Mouse (Mus musculus) left cerebral cortex, postnatal 4 days (tissue): ENCODE data around the gene Ppcdc. TPM values are rescaled to one million over a fixed set of nuclear protein-coding genes. Genes with fewer than 3 reads are reported as not detected.
"Not testable (repeated sequence)": the region's sequence is repeated elsewhere in the genome, so short reads cannot be mapped to it uniquely, and the experiment has no call there.

ENCODE experiments used
- DNase-seq: peaks from one replicate; pipeline ENCODE4 v3.0.0-alpha.2; 2022
- intact Hi-C: fragments of 180-260 bp; cut with DNase I; formaldehyde crosslinking; loops from one replicate; pipeline ENCODE4 v1.15.1; 2025
- total RNA-seq, 2 experiments: library from RNA; stranded (reverse); gene quantifications; 2 replicates each; pipeline ENCODE4 v1.2.3; 2021

The Ppcdc gene
- total RNA-seq, 2 experiments from 2014 or later, result 12.9 to 14.6 TPM

- no peak for DNase-seq
- intact Hi-C loops, result no loop called here
These were observed 8.7 kb downstream of the Ppcdc start for GRCm38 (mm10) chr9:57431202-57431601.

- no peak for DNase-seq
- intact Hi-C loops, result no loop called here
These were observed 11.5 kb downstream of the Ppcdc start for GRCm38 (mm10) chr9:57428391-57428790.

GRCm38 (mm10) chr9:57427937-57428336, 12.0 kb downstream of the Ppcdc start:
- intact Hi-C loops, result no loop called here
- no peak for DNase-seq

- intact Hi-C loops, DNase-seq: not testable (repeated sequence)
These were observed 12.8 kb downstream of the Ppcdc start for GRCm38 (mm10) chr9:57427123-57427522.

GRCm38 (mm10) chr9:57425116-57425515, 14.8 kb downstream of the Ppcdc start:
- no peak for DNase-seq

GRCm38 (mm10) chr9:57424066-57424465, 15.9 kb downstream of the Ppcdc start:
- no peak for DNase-seq
- intact Hi-C loops, result no loop called here

More at GRCm38 (mm10) chr9:57425116-57425515, 14.8 kb downstream of the Ppcdc start:
- intact Hi-C loops, result no loop called here

GRCm38 (mm10) chr9:57421688-57422111, 18.2 kb downstream of the Ppcdc start:
- intact Hi-C loops, result no loop called here

GRCm38 (mm10) chr9:57421121-57421571, 18.8 kb downstream of the Ppcdc start:
- no peak for DNase-seq
- intact Hi-C loops, result no loop called here

More at GRCm38 (mm10) chr9:57421688-57422111, 18.2 kb downstream of the Ppcdc start:
- DNase-seq, result no peak

- peak; percentile 91 for DNase-seq
- intact Hi-C loops, result no loop called here
These were observed 19.4 kb downstream of the Ppcdc start for GRCm38 (mm10) chr9:57420321-57421120.

- no peak for DNase-seq
- intact Hi-C loops, result no loop called here
These were observed 20.2 kb downstream of the Ppcdc start for GRCm38 (mm10) chr9:57419521-57420267.

- DNase-seq, result peak; percentile 61
These were observed 22.6 kb downstream of the Ppcdc start for GRCm38 (mm10) chr9:57417341-57417740.

GRCm38 (mm10) chr9:57407120-57407905, 32.6 kb downstream of the Ppcdc start:
- intact Hi-C loops, result no loop called here
- no peak for DNase-seq

More at GRCm38 (mm10) chr9:57417341-57417740, 22.6 kb downstream of the Ppcdc start:
- intact Hi-C loops, result no loop called here

GRCm38 (mm10) chr9:57406395-57406794, 33.5 kb downstream of the Ppcdc start:
- intact Hi-C loops, result no loop called here
- DNase-seq, result no peak

GRCm38 (mm10) chr9:57404036-57404435, 35.9 kb downstream of the Ppcdc start:
- no peak for DNase-seq
- intact Hi-C loops, result no loop called here

GRCm38 (mm10) chr9:57402318-57403251, 37.3 kb downstream of the Ppcdc start:
- intact Hi-C loops, result no loop called here
- no peak for DNase-seq

- intact Hi-C loops, result no loop called here
These were observed 41.2 kb downstream of the Ppcdc start for GRCm38 (mm10) chr9:57398773-57399172.

GRCm38 (mm10) chr9:57392892-57393291, 47.0 kb downstream of the Ppcdc start:
- intact Hi-C loops, result no loop called here
- no peak for DNase-seq

More at GRCm38 (mm10) chr9:57398773-57399172, 41.2 kb downstream of the Ppcdc start:
- no peak for DNase-seq

GRCm38 (mm10) chr9:57390869-57391268, 49.1 kb downstream of the Ppcdc start:
- intact Hi-C loops, result no loop called here
- no peak for DNase-seq

GRCm38 (mm10) chr9:57389131-57389530, 50.8 kb downstream of the Ppcdc start:
- DNase-seq, result no peak
- intact Hi-C loops, result no loop called here

GRCm38 (mm10) chr9:57386926-57387325, 53.0 kb downstream of the Ppcdc start:
- intact Hi-C loops, result no loop called here

More at GRCm38 (mm10) chr9:57386926-57387325, 53.0 kb downstream of the Ppcdc start:
- DNase-seq, result no peak
